Mouse (Mus musculus) liver, embryonic 16.5 days (tissue): ENCODE measurements around the gene Ppm1l. TPM values are rescaled to one million over a fixed set of nuclear protein-coding genes. Genes with fewer than 3 reads are reported as not detected.

Experiments
- ATAC-seq: fragments of 200-750 bp; cut with Nextera tagmentation; 2 replicates; pipeline ENCODE4 v1.8.0; 2017; ENCODE audit warnings: low read depth, mild to moderate bottlenecking, moderate number of reproducible peaks, moderate library complexity
- H3K27ac ChIP-seq: fragments of 300-500 bp; sonication (generic); 2 replicates; pipeline ENCODE4 v1.5.1; 2014; ENCODE audit warnings: mild to moderate bottlenecking, low read length
- H3K27me3 ChIP-seq: fragments of 300-500 bp; sonication (generic); 2 replicates; pipeline ENCODE4 v1.6.1; 2014; ENCODE audit warnings: low read depth, low read length, mixed read lengths; ENCODE audit not compliant: control insufficient read depth, insufficient read depth
- H3K36me3 ChIP-seq: fragments of 300-500 bp; sonication (generic); 2 replicates; pipeline ENCODE4 v1.6.1; 2014; ENCODE audit warnings: mild to moderate bottlenecking; ENCODE audit not compliant: control insufficient read depth, insufficient read depth
- H3K4me1 ChIP-seq: fragments of 300-500 bp; sonication (generic); 2 replicates; pipeline ENCODE4 v1.6.1; 2014; ENCODE audit warnings: low read depth, low read length, mixed read lengths; ENCODE audit not compliant: control insufficient read depth
- H3K4me2 ChIP-seq: fragments of 300-500 bp; sonication (generic); 2 replicates; pipeline ENCODE4 v1.6.1; 2014; ENCODE audit warnings: low read depth, low read length, mixed read lengths
- H3K4me3 ChIP-seq: fragments of 300-500 bp; sonication (generic); 2 replicates; pipeline ENCODE4 v1.5.1; 2014; ENCODE audit warnings: low read depth, mild to moderate bottlenecking, low read length
- H3K9ac ChIP-seq: fragments of 300-500 bp; sonication (generic); 2 replicates; pipeline ENCODE4 v1.6.1; 2014; ENCODE audit warnings: low read depth, low read length
- H3K9me3 ChIP-seq: fragments of 300-500 bp; sonication (generic); replicated peaks from 2 replicates; pipeline ENCODE4 v1.6.1; 2016; ENCODE audit warnings: low read length; ENCODE audit not compliant: control insufficient read depth
- WGBS: fragments of 180-500 bp; shearing (Covaris S2); extraction: QIAGEN DNeasy Blood & Tissue Kit; methylation state at CpG from one replicate; pipeline ENCODE4 v1.1.7; 2014; ENCODE audit not compliant: insufficient replicate concordance; 5-methylcytosine and 5-hydroxymethylcytosine counted together
- polyA plus RNA-seq: library from polyadenylated mRNA; unstranded; fragments of >200 nt; fragmentation: Nextera tagmentation; extraction: Ambion mirVana; gene quantifications from 2 replicates; pipeline ENCODE4 v1.2.1, GENCODE M21; 2015

Ppm1l gene
- polyA plus RNA-seq, 1 experiment from 2014 or later: 4.6 TPM

GRCm38 (mm10) chr3:69358620-69358964, 41.9 kb downstream of the Ppm1l start:
- Histone ChIP-seq H3K4me1 (peaks cover 3% of the 10 kb centered on the region; the same call in 1 of the 2 replicates), H3K9ac (no peak overlapping the region), H3K27ac (no peak overlapping the region), H3K27me3 (no peaks in the 10 kb centered on the region), H3K4me2 (no peak overlapping the region), H3K9me3 (no peaks in the 10 kb centered on the region), H3K36me3 (no peaks in the 10 kb centered on the region), H3K4me3 (no peak overlapping the region)
- no peak for ATAC-seq
- 89% methylated on average over 8 of the region's 8 CpGs for WGBS

- 48% methylated on average over 4 of the region's 4 CpGs for WGBS
- no peak for ATAC-seq
- no peak overlapping the region for H3K27ac ChIP-seq
- no peak overlapping the region for H3K4me3 ChIP-seq
- H3K27me3 ChIP-seq: no peaks in the 10 kb centered on the region
- no peaks in the 10 kb centered on the region for H3K9me3 ChIP-seq
- no peak overlapping the region for H3K4me2 ChIP-seq
- no peaks in the 10 kb centered on the region for H3K36me3 ChIP-seq
- no peak overlapping the region for H3K9ac ChIP-seq
- peaks cover 3% of the 10 kb centered on the region; the same call in 1 of the 2 replicates for H3K4me1 ChIP-seq
These were observed 43.7 kb downstream of the Ppm1l start for GRCm38 (mm10) chr3:69360263-69360895.

GRCm38 (mm10) chr3:69361487-69362349, 45.1 kb downstream of the Ppm1l start:
- Histone ChIP-seq H3K4me2 (no peak overlapping the region), H3K4me3 (no peak overlapping the region), H3K27ac (no peak overlapping the region), H3K9me3 (no peaks in the 10 kb centered on the region), H3K4me1 (no peaks in the 10 kb centered on the region; the same call in 1 of the 2 replicates), H3K9ac (no peak overlapping the region), H3K36me3 (no peaks in the 10 kb centered on the region), H3K27me3 (no peaks in the 10 kb centered on the region)
- ATAC-seq: no peak
- WGBS: 85% methylated on average over 13 of the region's 13 CpGs

GRCm38 (mm10) chr3:69362350-69362790, 45.7 kb downstream of the Ppm1l start:
- no peak for ATAC-seq
- Histone ChIP-seq H3K36me3 (no peaks in the 10 kb centered on the region), H3K27ac (no peak overlapping the region), H3K4me2 (no peak overlapping the region), H3K4me3 (no peak overlapping the region), H3K27me3 (no peaks in the 10 kb centered on the region), H3K9me3 (no peaks in the 10 kb centered on the region), H3K9ac (no peak overlapping the region), H3K4me1 (no peaks in the 10 kb centered on the region; the same call in 1 of the 2 replicates)
- 73% methylated on average over 5 of the region's 5 CpGs for whole genome bisulfite sequencing

GRCm38 (mm10) chr3:69362906-69363305, 46.2 kb downstream of the Ppm1l start:
- H3K4me1 ChIP-seq: no peaks in the 10 kb centered on the region; the same call in 1 of the 2 replicates
- H3K27me3 ChIP-seq: no peaks in the 10 kb centered on the region
- ATAC-seq: no peak
- H3K9ac ChIP-seq: no peak overlapping the region
- 63% methylated on average over 4 of the region's 4 CpGs for WGBS
- no peaks in the 10 kb centered on the region for H3K9me3 ChIP-seq
- no peak overlapping the region for H3K4me2 ChIP-seq
- H3K4me3 ChIP-seq: no peak overlapping the region
- no peaks in the 10 kb centered on the region for H3K36me3 ChIP-seq
- H3K27ac ChIP-seq: no peak overlapping the region

GRCm38 (mm10) chr3:69364151-69364550, 47.5 kb downstream of the Ppm1l start:
- H3K4me3 ChIP-seq: no peak overlapping the region
- H3K9me3 ChIP-seq: no peaks in the 10 kb centered on the region
- H3K4me1 ChIP-seq: no peaks in the 10 kb centered on the region; the same call in 1 of the 2 replicates
- no peak overlapping the region for H3K4me2 ChIP-seq
- WGBS: 76% methylated on average over 6 of the region's 6 CpGs
- ATAC-seq: no peak
- no peak overlapping the region for H3K9ac ChIP-seq
- H3K27me3 ChIP-seq: no peaks in the 10 kb centered on the region
- H3K36me3 ChIP-seq: no peaks in the 10 kb centered on the region
- no peak overlapping the region for H3K27ac ChIP-seq

GRCm38 (mm10) chr3:69367916-69368315, 51.3 kb downstream of the Ppm1l start:
- Histone ChIP-seq H3K27ac (no peak overlapping the region), H3K4me3 (no peak overlapping the region), H3K4me2 (no peak overlapping the region), H3K27me3 (no peaks in the 10 kb centered on the region), H3K9ac (no peak overlapping the region), H3K4me1 (no peaks in the 10 kb centered on the region), H3K9me3 (no peaks in the 10 kb centered on the region; the same call in 1 of the 2 replicates), H3K36me3 (no peaks in the 10 kb centered on the region)
- 87% methylated on average over 9 of the region's 9 CpGs for WGBS
- ATAC-seq: no peak

GRCm38 (mm10) chr3:69372731-69373130, 56.1 kb downstream of the Ppm1l start:
- Histone ChIP-seq H3K9me3 (no peaks in the 10 kb centered on the region; the same call in 1 of the 2 replicates), H3K4me2 (no peak overlapping the region), H3K4me1 (no peaks in the 10 kb centered on the region), H3K9ac (no peak overlapping the region), H3K4me3 (no peak overlapping the region), H3K27me3 (no peaks in the 10 kb centered on the region), H3K36me3 (no peaks in the 10 kb centered on the region), H3K27ac (no peak overlapping the region)
- no peak for ATAC-seq
- 71% methylated on average over 3 of the region's 3 CpGs for WGBS
